Mouse (Mus musculus) adipocyte (in vitro differentiated cells): ENCODE results near the gene Mospd2.
A peak's percentile ranks its signal among the peaks of the same experiment; 100 is the strongest.

ENCODE experiments used
- DNase-seq: peaks from one replicate; pipeline ENCODE4 v3.0.0-alpha.2; 2016; ENCODE audit warnings: low spot score

The Mospd2 gene

GRCm38 (mm10) chrX:164980193-164980775 lies at the start of gene Mospd2, which contains the start of gene Fancb:
Gene Mospd2 (minus strand): TSS chrX:164980375.
Gene Fancb (plus strand): TSS chrX:164980592.
- DNase-seq = peak; percentile 92

- DNase-seq = no peak
These were observed 24.7 kb upstream of the Mospd2 start, which contains the start of gene Gm17604 for GRCm38 (mm10) chrX:165004779-165005324. Gene Gm17604 (minus strand): TSS chrX:165004829.

- no peak for DNase-seq
These were observed 23.0 kb upstream of the Mospd2 start for GRCm38 (mm10) chrX:165003141-165003540.

DNA sequence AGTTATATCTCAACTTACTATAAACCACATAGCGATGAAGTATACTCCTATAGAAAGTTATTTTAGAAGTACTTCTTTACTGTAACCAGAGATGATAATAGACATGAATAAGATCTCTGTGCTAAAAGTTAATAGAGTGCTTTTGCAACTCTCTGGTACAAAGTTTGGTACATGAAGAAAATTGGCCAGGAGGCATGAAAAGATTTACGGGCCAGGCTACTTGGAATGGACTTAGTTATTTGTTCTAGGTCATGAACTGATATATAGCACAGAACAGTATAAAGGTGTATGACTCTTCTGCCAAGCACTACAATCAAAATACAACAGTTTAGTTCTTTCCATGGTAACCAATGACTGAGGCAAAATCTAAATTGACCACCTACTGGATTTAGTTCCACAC lies 1.3 kb downstream of the Mospd2 start:
- no peak for DNase-seq

DNA sequence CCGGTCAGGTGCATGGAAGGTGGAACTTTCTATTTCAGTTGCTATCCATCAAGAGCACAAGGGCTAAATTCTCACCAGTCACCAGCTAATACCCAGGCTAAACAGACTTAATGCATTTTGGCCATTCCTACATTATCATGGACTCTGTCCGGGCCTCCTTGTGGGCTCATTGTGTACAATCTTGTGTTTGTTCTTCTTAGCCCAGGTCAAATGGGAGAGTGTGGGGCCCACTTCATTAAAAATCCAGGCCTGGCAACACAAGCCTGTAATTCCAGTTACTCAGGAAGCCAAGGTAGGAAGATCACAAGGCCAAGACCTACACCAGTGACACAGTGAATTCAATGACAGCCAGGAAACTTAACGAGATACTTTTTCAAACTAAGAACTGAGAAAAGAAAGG lies 9.0 kb downstream of the Mospd2 start:
- no peak for DNase-seq

DNA sequence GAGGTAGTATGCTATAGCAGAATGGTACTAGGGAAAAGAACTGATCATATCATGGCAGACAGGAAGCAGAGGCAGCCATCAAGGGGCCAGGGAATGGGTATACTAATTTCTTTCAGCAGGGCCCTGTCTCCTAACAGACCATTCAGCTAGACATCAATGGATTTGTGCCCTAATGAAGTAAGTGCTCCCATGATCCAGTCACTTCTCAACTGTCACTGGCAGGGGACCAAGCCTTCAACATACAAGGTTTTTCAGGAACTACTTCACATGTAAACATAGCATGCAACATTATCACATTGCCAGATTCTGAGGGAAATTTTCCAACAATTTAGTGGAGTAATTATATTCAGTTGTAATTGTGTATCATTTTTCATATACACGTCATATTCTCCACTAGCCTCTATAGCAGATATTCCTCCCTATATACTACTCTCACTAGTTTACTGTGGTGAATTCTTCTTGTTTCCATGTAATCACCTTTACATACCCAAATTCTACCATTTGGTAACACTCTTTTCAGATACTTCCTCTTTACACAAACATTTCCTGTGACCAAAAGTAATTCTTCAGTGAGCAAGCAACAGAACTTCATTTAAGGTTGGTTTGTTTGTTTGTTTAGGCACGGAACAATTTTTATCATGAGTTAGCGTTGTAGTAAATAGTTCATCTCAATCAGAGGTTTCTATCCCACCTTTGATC lies 14.3 kb downstream of the Mospd2 start:
- no peak for DNase-seq

GRCm38 (mm10) chrX:164952601-164953375 lies 27.4 kb downstream of the Mospd2 start:
- DNase-seq = peak; percentile 60

DNA sequence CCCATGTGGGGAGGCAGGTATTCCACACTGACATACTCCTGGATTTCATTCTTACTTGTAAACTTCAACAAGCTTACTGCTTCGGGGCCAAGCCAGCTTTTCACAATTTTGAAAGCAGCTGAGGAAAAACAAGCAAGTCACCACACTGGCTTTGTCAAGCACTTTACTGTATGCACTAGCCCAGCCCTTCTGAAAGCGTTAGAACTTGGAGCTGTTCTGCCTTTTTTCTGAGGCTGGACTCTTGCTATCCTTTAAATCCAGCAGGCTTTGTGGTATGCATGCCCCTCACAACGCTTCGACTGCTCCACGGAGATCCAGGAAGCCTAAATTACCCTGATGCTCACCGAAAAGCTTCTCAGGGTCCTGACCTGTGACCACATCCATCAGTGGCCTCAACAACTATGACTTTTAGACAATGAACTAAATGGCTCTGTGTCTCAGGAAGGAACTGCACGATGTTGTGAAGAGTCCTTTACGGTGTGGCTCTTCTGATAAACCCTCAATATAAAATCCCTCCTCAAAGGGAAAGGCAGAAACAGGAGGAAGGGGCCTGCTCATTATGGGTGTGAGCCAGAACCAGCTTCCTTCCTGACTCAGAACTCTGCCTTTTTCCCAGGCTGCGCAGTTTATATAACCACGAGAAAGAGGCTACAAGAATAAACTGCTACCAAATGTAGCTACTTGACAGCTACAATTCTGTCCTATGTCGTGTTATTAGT lies 28.2 kb downstream of the Mospd2 start:
- DNase-seq = no peak

GRCm38 (mm10) chrX:164941540-164941939 lies 38.6 kb downstream of the Mospd2 start:
- DNase-seq = no peak

GRCm38 (mm10) chrX:164912993-164913392 lies 67.2 kb downstream of the Mospd2 start:
- no peak for DNase-seq

DNA sequence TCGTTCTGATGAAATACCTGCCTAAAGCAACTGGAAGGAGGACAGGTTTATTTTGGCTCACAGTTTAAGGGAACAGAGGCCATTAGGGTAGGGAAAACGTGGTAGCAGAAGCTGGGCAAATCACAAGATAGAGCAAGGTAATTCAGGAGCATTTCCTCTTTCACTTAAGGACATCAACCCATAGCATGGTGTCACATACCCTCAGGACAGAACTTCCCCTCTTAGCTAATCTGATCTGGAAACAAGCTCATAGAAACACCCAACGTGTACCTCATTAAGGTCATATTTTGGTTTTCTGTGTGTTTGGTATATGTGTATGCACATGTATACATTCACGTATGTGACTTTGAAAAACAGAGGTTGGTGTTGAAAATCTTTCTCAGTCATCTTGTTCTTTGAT lies 68.0 kb downstream of the Mospd2 start:
- no peak for DNase-seq

DNA sequence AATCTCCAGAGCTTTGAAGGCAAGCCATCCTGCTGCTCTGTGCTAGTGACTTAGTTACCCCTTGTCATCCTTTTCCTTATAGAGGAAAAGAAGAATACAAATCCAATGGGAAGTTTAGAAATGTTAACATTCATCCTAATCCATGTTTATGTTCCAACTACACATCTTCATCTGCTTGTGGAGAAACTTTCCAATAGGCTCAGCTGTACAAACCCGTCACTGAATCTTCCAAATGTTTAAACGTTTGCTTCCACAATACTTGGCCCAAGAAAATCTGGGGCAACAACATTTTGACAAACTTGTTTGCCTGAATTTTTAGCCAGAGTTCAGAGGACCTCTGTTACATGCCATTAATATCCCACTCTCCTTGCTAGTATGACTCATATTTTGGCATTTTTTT lies 78.3 kb downstream of the Mospd2 start:
- DNase-seq = no peak

- no peak for DNase-seq
These were observed 80.4 kb downstream of the Mospd2 start for GRCm38 (mm10) chrX:164899805-164900204.

DNA sequence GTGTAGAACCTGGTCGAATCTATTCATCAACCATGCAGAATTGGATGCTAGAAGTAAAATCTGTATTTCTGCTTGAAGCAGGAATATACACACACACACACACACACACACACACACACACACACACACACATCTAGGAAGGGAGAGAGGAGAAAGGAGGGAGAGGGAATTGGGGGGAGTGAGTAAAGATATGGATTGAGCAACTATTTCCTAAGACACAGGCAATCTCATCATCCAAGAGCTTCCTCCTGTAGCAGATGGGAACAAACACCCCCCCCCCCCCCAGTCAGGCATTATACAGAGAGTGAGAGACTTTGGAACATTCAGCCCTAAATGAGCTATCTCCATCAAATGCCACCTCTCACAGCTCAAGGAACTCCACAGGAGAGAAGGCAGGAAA lies 93.9 kb downstream of the Mospd2 start:
- no peak for DNase-seq
